Mouse (Mus musculus): ENCODE measurements at regions not wholly inside any gene's neighbourhood (a gene's known extent, or its start where the extent isn't known, plus 50 kb on each side); places are given as distances from the start of the nearest gene placed in this dataset.
"Not testable (repeated sequence)": the region's sequence is repeated elsewhere in the genome, so short reads cannot be mapped to it uniquely, and the experiment has no call there.

- DNase-seq = no peak
- 88% methylated on average over 4 of the region's 4 CpGs for whole genome bisulfite sequencing
- no peaks in the 10 kb centered on the region for H3K27me3 ChIP-seq (ENCODE audit: control insufficient read depth, insufficient read depth, low read length)
- no peak overlapping the region for H3K4me3 ChIP-seq (replicated peaks; ENCODE audit: insufficient read depth, low read depth, low read length)
- H3K4me1 ChIP-seq (ENCODE audit: control insufficient read depth, insufficient read depth, low read length) = no peaks in the 10 kb centered on the region
- TF ChIP-seq POLR2A (IDR thresholded peaks at IDR 0.05; ENCODE audit: borderline replicate concordance, insufficient read depth, low read length) (no peak), CTCF (IDR thresholded peaks at IDR 0.05; ENCODE audit: borderline replicate concordance, insufficient read depth, low read depth, low read length) (no peak)
- H3K27ac ChIP-seq (ENCODE audit: insufficient read depth, low read length) = no peak overlapping the region
Observed at GRCm38 (mm10) chr12:45585763-45586162, 511.3 kb upstream of the Stxbp6 start.

DNA sequence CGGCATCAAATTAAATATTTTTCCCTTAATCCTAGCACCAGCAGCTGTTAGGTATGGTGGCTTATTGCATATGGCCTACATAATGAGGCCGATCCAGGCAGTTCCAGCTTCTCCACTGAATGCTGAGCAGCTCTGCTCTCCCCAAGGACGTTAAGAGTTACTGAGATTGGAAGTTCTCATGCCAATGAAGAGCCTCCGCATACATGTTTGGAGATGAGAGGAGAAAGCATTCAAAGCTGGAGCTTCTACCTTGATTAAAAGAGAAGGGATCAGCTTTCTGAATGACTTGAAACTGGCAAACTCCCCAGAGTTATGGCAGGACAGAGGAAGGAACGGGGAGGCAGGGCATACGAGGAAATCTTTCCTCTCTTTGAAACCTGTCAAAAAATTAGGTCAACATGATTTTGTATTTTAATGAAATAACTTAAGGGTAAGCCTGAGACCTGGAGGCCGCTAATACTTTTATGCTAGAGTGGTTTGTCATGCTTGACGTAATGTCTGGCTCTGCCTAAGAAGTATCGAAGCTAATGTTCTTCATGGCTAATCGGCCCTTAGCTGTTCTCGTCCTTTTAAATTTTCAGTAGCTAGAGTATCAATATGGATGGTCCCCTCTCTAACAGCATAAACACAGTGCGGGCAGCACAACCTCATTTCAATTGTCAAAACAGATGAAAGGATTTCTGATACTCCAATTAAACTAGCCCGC, 489.0 kb upstream of the Stxbp6 start:
- WGBS = 43% methylated on average over 13 of the region's 13 CpGs
- H3K27me3 ChIP-seq (ENCODE audit: control insufficient read depth, insufficient read depth, low read length) = no peaks in the 10 kb centered on the region
- TF ChIP-seq CTCF (IDR thresholded peaks at IDR 0.05; ENCODE audit: borderline replicate concordance, insufficient read depth, low read depth, low read length) (no peak), POLR2A (IDR thresholded peaks at IDR 0.05; ENCODE audit: borderline replicate concordance, insufficient read depth, low read length) (no peak)
- no peak overlapping the region for H3K27ac ChIP-seq (ENCODE audit: insufficient read depth, low read length)
- no peak overlapping the region for H3K4me3 ChIP-seq (replicated peaks; ENCODE audit: insufficient read depth, low read depth, low read length)
- no peak for DNase-seq
- no peaks in the 10 kb centered on the region for H3K4me1 ChIP-seq (ENCODE audit: control insufficient read depth, insufficient read depth, low read length)

- H3K4me3 ChIP-seq (replicated peaks; ENCODE audit: insufficient read depth, low read depth, low read length) = no peak overlapping the region
- WGBS = 51% methylated on average over 1 of the region's 1 CpGs
- DNase-seq = no peak
- TF ChIP-seq POLR2A (IDR thresholded peaks at IDR 0.05; ENCODE audit: borderline replicate concordance, insufficient read depth, low read length) (no peak), CTCF (IDR thresholded peaks at IDR 0.05; ENCODE audit: borderline replicate concordance, insufficient read depth, low read depth, low read length) (no peak)
- no peaks in the 10 kb centered on the region for H3K4me1 ChIP-seq (ENCODE audit: control insufficient read depth, insufficient read depth, low read length)
- no peaks in the 10 kb centered on the region for H3K27me3 ChIP-seq (ENCODE audit: control insufficient read depth, insufficient read depth, low read length)
- no peak overlapping the region for H3K27ac ChIP-seq (ENCODE audit: insufficient read depth, low read length)
Observed at GRCm38 (mm10) chr12:45562637-45563220, 488.2 kb upstream of the Stxbp6 start.

GRCm38 (mm10) chr12:45561889-45562288, 487.4 kb upstream of the Stxbp6 start:
- Histone ChIP-seq H3K4me3 (replicated peaks; ENCODE audit: insufficient read depth, low read depth, low read length) (no peak overlapping the region), H3K4me1 (ENCODE audit: control insufficient read depth, insufficient read depth, low read length) (no peaks in the 10 kb centered on the region), H3K27ac (ENCODE audit: insufficient read depth, low read length) (no peak overlapping the region), H3K27me3 (ENCODE audit: control insufficient read depth, insufficient read depth, low read length) (no peaks in the 10 kb centered on the region)
- DNase-seq = no peak
- no peak for TF ChIP-seq POLR2A (IDR thresholded peaks at IDR 0.05; ENCODE audit: borderline replicate concordance, insufficient read depth, low read length)
- TF ChIP-seq CTCF (IDR thresholded peaks at IDR 0.05; ENCODE audit: borderline replicate concordance, insufficient read depth, low read depth, low read length) = no peak
- 60% methylated on average over 11 of the region's 11 CpGs for WGBS

DNA sequence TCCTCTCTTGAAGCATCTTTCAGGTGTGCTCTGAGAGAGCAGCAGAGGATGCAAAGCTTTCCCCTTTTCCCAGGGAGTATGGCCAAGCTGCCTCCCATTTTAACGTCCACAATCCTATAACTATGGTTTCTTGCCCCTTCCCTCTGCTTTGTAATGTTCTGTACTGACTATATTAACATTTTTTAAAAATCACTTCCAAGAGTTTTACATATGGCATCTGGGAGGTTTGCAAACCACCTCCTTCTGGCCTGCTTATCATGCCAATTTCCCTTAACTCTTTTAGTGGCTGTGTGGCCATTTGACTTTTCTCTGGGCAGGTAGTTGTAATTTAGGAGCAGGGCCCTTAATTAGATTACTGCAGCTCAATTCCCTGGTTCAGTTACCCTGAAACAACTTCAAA, 486.9 kb upstream of the Stxbp6 start:
- H3K4me1 ChIP-seq (ENCODE audit: control insufficient read depth, insufficient read depth, low read length) = no peaks in the 10 kb centered on the region
- no peak for TF ChIP-seq POLR2A (IDR thresholded peaks at IDR 0.05; ENCODE audit: borderline replicate concordance, insufficient read depth, low read length)
- no peak for TF ChIP-seq CTCF (IDR thresholded peaks at IDR 0.05; ENCODE audit: borderline replicate concordance, insufficient read depth, low read depth, low read length)
- 56% methylated on average over 1 of the region's 1 CpGs for whole genome bisulfite sequencing
- DNase-seq = no peak
- no peak overlapping the region for H3K4me3 ChIP-seq (replicated peaks; ENCODE audit: insufficient read depth, low read depth, low read length)
- H3K27me3 ChIP-seq (ENCODE audit: control insufficient read depth, insufficient read depth, low read length) = no peaks in the 10 kb centered on the region
- H3K27ac ChIP-seq (ENCODE audit: insufficient read depth, low read length) = no peak overlapping the region

DNA sequence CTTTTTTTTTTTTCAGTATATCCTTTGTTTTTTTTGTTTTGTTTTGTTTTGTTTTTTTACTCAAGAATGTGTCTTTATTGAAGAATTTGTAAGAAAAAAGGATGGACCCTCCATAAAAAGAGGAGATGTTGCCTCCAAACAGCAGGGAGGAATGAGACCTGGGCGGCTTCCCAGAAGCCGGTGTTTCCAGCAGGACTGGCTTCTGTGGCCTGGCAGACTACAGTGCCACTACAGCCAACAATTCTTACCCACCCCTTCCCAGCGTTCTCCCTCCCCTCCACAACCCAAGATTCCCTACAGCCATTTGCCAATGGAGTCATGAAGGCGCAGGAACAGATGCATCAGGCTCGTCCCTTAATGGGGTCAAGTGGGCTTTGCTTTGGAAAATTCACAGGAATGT, 475.4 kb upstream of the Stxbp6 start:
- not testable (repeated sequence) for H3K4me1 ChIP-seq (ENCODE audit: control insufficient read depth, insufficient read depth, low read length); H3K27me3 ChIP-seq (ENCODE audit: control insufficient read depth, insufficient read depth, low read length); H3K4me3 ChIP-seq (replicated peaks; ENCODE audit: insufficient read depth, low read depth, low read length); H3K27ac ChIP-seq (ENCODE audit: insufficient read depth, low read length)
- 17% methylated on average over 5 of the region's 5 CpGs for WGBS
- peak in 1 of 2 experiments; percentile 1 for DNase-seq

GRCm38 (mm10) chr12:45519554-45519953, 445.0 kb upstream of the Stxbp6 start:
- TF ChIP-seq POLR2A (IDR thresholded peaks at IDR 0.05; ENCODE audit: borderline replicate concordance, insufficient read depth, low read length) = no peak
- no peak for TF ChIP-seq CTCF (IDR thresholded peaks at IDR 0.05; ENCODE audit: borderline replicate concordance, insufficient read depth, low read depth, low read length)
- H3K4me1 ChIP-seq (ENCODE audit: control insufficient read depth, insufficient read depth, low read length) = no peaks in the 10 kb centered on the region

DNA sequence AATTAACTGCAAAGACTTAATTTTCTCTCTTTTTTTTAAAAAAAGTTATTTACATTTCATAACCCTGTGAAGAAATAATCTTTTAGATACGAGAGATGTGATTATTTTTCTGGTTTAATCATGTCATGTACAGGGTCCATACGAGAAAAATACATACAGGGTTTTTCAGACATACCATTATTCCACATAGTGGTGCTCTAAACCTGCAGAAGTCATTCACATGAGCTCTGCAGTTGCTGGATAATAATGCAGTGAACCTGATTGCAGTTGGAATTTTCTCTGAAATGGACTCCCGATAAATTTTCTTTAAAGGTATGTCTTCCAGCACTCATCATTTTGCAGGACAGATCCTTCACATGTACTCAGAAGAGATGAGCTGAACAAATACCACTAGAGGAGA, 439.9 kb upstream of the Stxbp6 start:
- WGBS = 68% methylated on average over 3 of the region's 3 CpGs
- TF ChIP-seq CTCF (IDR thresholded peaks at IDR 0.05; ENCODE audit: borderline replicate concordance, insufficient read depth, low read depth, low read length) (no peak), POLR2A (IDR thresholded peaks at IDR 0.05; ENCODE audit: borderline replicate concordance, insufficient read depth, low read length) (no peak)
- Histone ChIP-seq H3K27me3 (ENCODE audit: control insufficient read depth, insufficient read depth, low read length) (no peaks in the 10 kb centered on the region), H3K4me1 (ENCODE audit: control insufficient read depth, insufficient read depth, low read length) (no peaks in the 10 kb centered on the region), H3K27ac (ENCODE audit: insufficient read depth, low read length) (no peak overlapping the region), H3K4me3 (replicated peaks; ENCODE audit: insufficient read depth, low read depth, low read length) (no peak overlapping the region)
- DNase-seq = no peak

More at GRCm38 (mm10) chr12:45519554-45519953, 445.0 kb upstream of the Stxbp6 start:
- Histone ChIP-seq H3K4me3 (replicated peaks; ENCODE audit: insufficient read depth, low read depth, low read length) (no peak overlapping the region), H3K27me3 (ENCODE audit: control insufficient read depth, insufficient read depth, low read length) (no peaks in the 10 kb centered on the region), H3K27ac (ENCODE audit: insufficient read depth, low read length) (no peak overlapping the region)
- DNase-seq = no peak
